In the genomic region with DNA sequence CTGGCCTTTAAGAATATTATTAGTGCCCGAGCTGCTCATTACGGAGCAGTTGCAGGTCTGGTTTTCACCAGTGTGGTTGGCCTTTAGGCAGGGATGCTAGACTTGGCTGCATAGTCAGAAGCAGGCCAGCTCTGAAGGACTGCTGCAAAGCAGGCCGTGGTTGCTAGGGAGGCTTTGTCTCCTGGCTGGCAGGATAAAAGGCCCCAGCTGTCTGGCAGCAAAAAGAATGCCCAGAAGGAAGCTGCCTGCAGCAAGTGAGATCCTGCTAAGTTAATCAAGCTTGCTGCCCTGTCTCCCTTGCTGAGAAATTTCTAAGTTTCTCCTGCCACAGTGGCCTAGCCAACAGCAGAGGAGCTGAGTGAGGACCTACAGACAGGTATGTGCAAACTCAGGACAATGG, we compare ENCODE assay signal across 9 mouse cellular contexts.
DNase-seq lines count a peak whose midpoint lies in the region; ATAC-seq and TF ChIP-seq lines count a peak whose summit lies in the region.
"Had no signal": no experiment of that assay in that cellular context is flagged by ENCODE, and none has a peak within 500 bp of the region (broad histone marks: within the 10 kb centered on the region; RNA-seq: fewer than 3 reads in every experiment).

No protein-coding gene starts in this region.

- peak; percentile 75 for DNase-seq in embryo, embryonic 10 days (ENCODE audit: low spot score)
- DNase-seq in forebrain, postnatal 0 days = peak; percentile 75
- peak; percentile 19 to 23 for DNase-seq in left cerebral cortex, adult 2 months (ENCODE audit: extremely low spot score in 1 of 2, low spot score in 2 of 2)
- DNase-seq in heart, adult 8-10 months (ENCODE audit: low spot score) = no peak
- DNase-seq in lung, adult 2 months = no peak
- no peak for DNase-seq in heart, postnatal 25 days (ENCODE audit: low spot score)

- no peaks in the 10 kb centered on the region for H3K27me3 ChIP-seq in forebrain, postnatal 0 days (ENCODE audit: insufficient read depth, low read length)
- H3K27me3 ChIP-seq in neural tube, embryonic 12.5 days (replicated peaks) = no peaks in the 10 kb centered on the region
- H3K27me3 ChIP-seq in liver, embryonic 12.5 days (replicated peaks) = no peaks in the 10 kb centered on the region
- H3K27me3 ChIP-seq: liver, embryonic 15.5 days had no signal

- intact Hi-C loops in left cerebral cortex, adult 2 months (cut with DNase I) = no loop called here
- intact Hi-C loops in heart, postnatal 25 days (cut with DNase I) = no loop called here

- no peaks in the 10 kb centered on the region for H3K36me3 ChIP-seq in forebrain, postnatal 0 days (ENCODE audit: insufficient read depth)
- H3K36me3 ChIP-seq in neural tube, embryonic 12.5 days = no peaks in the 10 kb centered on the region
- no peaks in the 10 kb centered on the region for H3K36me3 ChIP-seq in liver, embryonic 12.5 days
- H3K36me3 ChIP-seq: liver, embryonic 15.5 days had no signal

- no peak overlapping the region for H3K4me2 ChIP-seq in forebrain, postnatal 0 days (ENCODE audit: low read depth)
- H3K4me2 ChIP-seq in neural tube, embryonic 12.5 days (replicated peaks) = no peak overlapping the region
- no peak overlapping the region for H3K4me2 ChIP-seq in liver, embryonic 12.5 days
- H3K4me2 ChIP-seq: liver, embryonic 15.5 days had no signal

- no peak for TF ChIP-seq CTCF in forebrain, postnatal 0 days (IDR thresholded peaks at IDR 0.05; ENCODE audit: low read depth)
- TF ChIP-seq CTCF in left cerebral cortex, adult 2 months (IDR thresholded peaks at IDR 0.05) = no peak
- TF ChIP-seq CTCF in lung, adult 2 months (IDR thresholded peaks at IDR 0.05; ENCODE audit: insufficient read depth, low read length) = no peak

- H3K9ac ChIP-seq in forebrain, postnatal 0 days = no peak overlapping the region
- H3K9ac ChIP-seq in neural tube, embryonic 12.5 days = no peak overlapping the region
- H3K9ac ChIP-seq in liver, embryonic 12.5 days = no peak overlapping the region
- H3K9ac ChIP-seq: liver, embryonic 15.5 days had no signal

- H3K4me3 ChIP-seq in forebrain, postnatal 0 days (ENCODE audit: low read depth, low read length) = no peak overlapping the region
- H3K4me3 ChIP-seq in left cerebral cortex, adult 2 months = no peak overlapping the region
- no peak overlapping the region for H3K4me3 ChIP-seq in neural tube, embryonic 12.5 days
- H3K4me3 ChIP-seq in liver, embryonic 12.5 days = no peak overlapping the region
- no peak overlapping the region for H3K4me3 ChIP-seq in lung, adult 2 months (replicated peaks; ENCODE audit: extremely low read depth, low read depth, low read length)
- H3K4me3 ChIP-seq: liver, embryonic 15.5 days had no signal

- peaks cover 6% of the 10 kb centered on the region; the same call in 1 of the 2 replicates for H3K4me1 ChIP-seq in forebrain, postnatal 0 days (ENCODE audit: insufficient read depth)
- H3K4me1 ChIP-seq in neural tube, embryonic 12.5 days = peaks cover 5% of the 10 kb centered on the region
- H3K4me1 ChIP-seq in liver, embryonic 12.5 days = no peaks in the 10 kb centered on the region
- H3K4me1 ChIP-seq in lung, adult 2 months (ENCODE audit: control insufficient read depth, insufficient read depth, low read length) = no peaks in the 10 kb centered on the region
- H3K4me1 ChIP-seq: liver, embryonic 15.5 days had no signal

- TF ChIP-seq POLR2A in lung, adult 2 months (IDR thresholded peaks at IDR 0.05; ENCODE audit: borderline replicate concordance, extremely low read depth, low read depth, low read length) = no peak

- WGBS in forebrain, postnatal 0 days = 8% methylated on average over 3 of the region's 3 CpGs
- WGBS in neural tube, embryonic 12.5 days = 18% methylated on average over 3 of the region's 3 CpGs
- WGBS in liver, embryonic 12.5 days (ENCODE audit: insufficient replicate concordance) = 55% methylated on average over 3 of the region's 3 CpGs
- WGBS in lung, adult 2 months = 56% methylated on average over 3 of the region's 3 CpGs

- H3K9me3 ChIP-seq in forebrain, postnatal 0 days (ENCODE audit: low read length) = no peaks in the 10 kb centered on the region
- H3K9me3 ChIP-seq in neural tube, embryonic 12.5 days = no peaks in the 10 kb centered on the region
- H3K9me3 ChIP-seq in liver, embryonic 12.5 days (replicated peaks) = no peaks in the 10 kb centered on the region
- H3K9me3 ChIP-seq: liver, embryonic 15.5 days had no signal

- peak; percentile 90 for ATAC-seq in forebrain, postnatal 0 days
- peak; percentile 86 for ATAC-seq in neural tube, embryonic 12.5 days (ENCODE audit: low FRiP score, low read depth)
- ATAC-seq in liver, embryonic 12.5 days = no peak

- H3K27ac ChIP-seq in forebrain, postnatal 0 days (ENCODE audit: low read depth, low read length) = peak overlapping the region; percentile 46; the same call in 1 of the 2 replicates
- no peak overlapping the region for H3K27ac ChIP-seq in left cerebral cortex, adult 2 months
- H3K27ac ChIP-seq in neural tube, embryonic 12.5 days = no peak overlapping the region
- H3K27ac ChIP-seq in liver, embryonic 12.5 days = no peak overlapping the region
- H3K27ac ChIP-seq: liver, embryonic 15.5 days had no signal

Comparison
In these comparisons a context has a peak if more than half of its experiments do, and no peak if none do; other contexts are left out.
1. DNase-seq: peak in embryo, embryonic 10 days (single experiment), forebrain, postnatal 0 days (single experiment) and left cerebral cortex, adult 2 months (2 of 2); none in heart, adult 8-10 months (single experiment), lung, adult 2 months (single experiment) and heart, postnatal 25 days (single experiment).